Mouse (Mus musculus): ENCODE data around the gene Rnf214. TPM values are rescaled to one million over a fixed set of nuclear protein-coding genes. Genes with fewer than 3 reads are reported as not detected.

Rnf214 gene
- total and polyA plus RNA-seq, 2 experiments = 12.4 to 16.3 TPM

DNA sequence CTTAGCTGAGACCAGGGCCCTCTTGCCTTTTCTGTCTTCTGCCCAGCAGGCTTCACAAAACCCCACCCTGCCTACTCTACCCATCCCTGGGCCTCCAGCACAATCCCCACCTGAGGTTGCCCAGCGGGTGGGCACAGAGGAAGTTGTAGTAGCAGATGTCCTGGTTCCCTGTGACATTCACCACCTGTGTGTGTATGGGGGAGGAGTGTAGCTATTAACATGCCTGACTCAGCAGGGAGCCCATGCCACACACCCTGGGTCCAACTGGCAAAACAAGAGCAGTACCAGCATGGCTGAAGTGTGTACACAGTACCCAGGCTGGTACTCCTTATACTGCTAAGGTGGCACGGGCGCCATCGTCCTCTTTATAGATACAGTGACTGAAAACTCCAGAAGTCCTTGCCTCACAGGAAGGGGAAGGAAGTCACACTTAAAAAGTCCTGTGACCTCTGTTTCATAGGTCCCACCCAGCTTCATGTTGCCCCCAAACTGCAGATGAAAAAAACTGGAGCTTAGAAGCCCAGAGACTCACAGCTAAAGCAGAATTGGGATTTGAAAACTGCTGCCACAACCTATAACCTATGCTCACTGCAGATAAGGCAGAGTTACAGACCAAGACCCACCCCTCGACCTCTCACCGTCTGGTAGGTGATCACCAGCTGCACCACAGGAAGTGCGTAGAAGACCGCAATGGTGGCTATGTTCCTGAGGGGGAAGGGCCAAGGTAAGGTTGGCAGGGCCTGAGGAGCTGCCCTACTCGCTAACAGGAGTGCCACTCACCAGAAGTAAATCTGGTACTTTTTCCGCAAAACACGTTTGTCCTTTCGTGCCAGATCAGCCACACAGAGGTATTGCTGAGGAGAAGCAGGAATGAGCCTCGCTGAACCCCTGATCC is 38.0 kb upstream of the Rnf214 start:
- H3K27ac ChIP-seq (replicated peaks; ENCODE audit: insufficient read depth, low read depth, low read length) = no peak overlapping the region
- H3K79me2 ChIP-seq (ENCODE audit: control insufficient read depth, insufficient read depth, low read length) = no peaks in the 10 kb centered on the region
- no peaks in the 10 kb centered on the region for H3K27me3 ChIP-seq (ENCODE audit: control insufficient read depth, insufficient read depth, low read length)
- H3K4me1 ChIP-seq (ENCODE audit: control insufficient read depth, insufficient read depth, low read length) = no peaks in the 10 kb centered on the region
- TF ChIP-seq CTCF (IDR thresholded peaks at IDR 0.05; ENCODE audit: low read depth, low read length) (no peak), POLR2A (IDR thresholded peaks at IDR 0.05; ENCODE audit: extremely low read depth, insufficient read depth, low read length) (no peak)
- H3K36me3 ChIP-seq (ENCODE audit: control insufficient read depth, insufficient read depth, low read length) = peaks cover 47% of the 10 kb centered on the region
- DNase-seq (ENCODE audit: extremely low read depth, low read depth, low spot score) = no peak
- no peak overlapping the region for H3K9ac ChIP-seq (ENCODE audit: low read depth, low read length)
- no peak overlapping the region for H3K4me3 ChIP-seq (ENCODE audit: insufficient read depth, low read depth, low read length)
- 86% methylated on average over 13 of the region's 13 CpGs for WGBS

DNA sequence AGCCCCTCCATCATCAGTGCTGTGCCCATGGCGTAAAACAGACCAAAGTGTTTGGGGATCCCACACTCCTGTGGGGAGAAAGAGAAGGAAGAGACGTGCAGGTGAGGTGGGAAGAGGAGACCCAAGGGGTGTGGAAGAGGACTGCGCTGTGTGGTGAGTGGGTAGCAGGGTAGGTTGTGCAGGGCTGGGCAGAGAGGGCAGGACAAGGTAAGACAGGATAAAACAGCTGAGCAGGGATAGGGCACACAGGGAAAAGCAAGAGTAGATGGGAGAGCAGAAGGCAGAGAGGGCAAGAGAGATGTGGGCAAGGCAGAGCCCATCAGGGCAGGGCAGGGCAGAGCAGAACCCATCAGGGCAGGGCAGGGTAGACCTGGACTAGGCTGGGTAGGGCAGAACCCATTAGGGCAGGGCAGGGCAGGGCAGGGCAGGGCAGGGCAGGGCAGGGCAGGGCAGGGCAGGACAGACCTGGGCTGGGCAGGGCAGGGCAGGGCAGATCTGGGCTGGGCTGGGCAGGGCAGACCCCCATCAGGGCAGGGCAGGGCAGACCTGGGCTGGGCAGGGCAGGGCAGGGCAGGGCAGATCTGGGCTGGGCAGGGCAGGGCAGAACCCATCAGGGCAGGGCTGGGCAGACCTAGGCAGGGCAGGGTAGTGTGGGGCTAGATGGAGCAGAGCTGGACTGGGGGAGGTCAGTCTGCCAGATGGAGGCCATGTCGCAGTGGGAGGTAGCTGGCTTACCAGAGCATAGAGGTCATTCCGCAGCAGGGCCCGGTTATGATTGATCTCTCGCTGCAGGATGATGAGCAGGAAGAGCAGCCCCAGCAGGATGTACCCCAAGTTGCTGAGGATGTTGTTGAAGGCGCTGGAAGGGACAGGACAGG is 37.2 kb upstream of the Rnf214 start:
- DNase-seq (ENCODE audit: extremely low read depth, low read depth, low spot score) = no peak
- no peak overlapping the region for H3K4me3 ChIP-seq (ENCODE audit: insufficient read depth, low read depth, low read length)
- H3K4me1 ChIP-seq (ENCODE audit: control insufficient read depth, insufficient read depth, low read length) = no peaks in the 10 kb centered on the region
- H3K27me3 ChIP-seq (ENCODE audit: control insufficient read depth, insufficient read depth, low read length) = no peaks in the 10 kb centered on the region
- H3K27ac ChIP-seq (replicated peaks; ENCODE audit: insufficient read depth, low read depth, low read length) = no peak overlapping the region
- no peaks in the 10 kb centered on the region for H3K79me2 ChIP-seq (ENCODE audit: control insufficient read depth, insufficient read depth, low read length)
- TF ChIP-seq POLR2A (IDR thresholded peaks at IDR 0.05; ENCODE audit: extremely low read depth, insufficient read depth, low read length) (no peak), CTCF (IDR thresholded peaks at IDR 0.05; ENCODE audit: low read depth, low read length) (no peak)
- H3K36me3 ChIP-seq (ENCODE audit: control insufficient read depth, insufficient read depth, low read length) = peaks cover 39% of the 10 kb centered on the region
- 94% methylated on average over 8 of the region's 8 CpGs for WGBS
- H3K9ac ChIP-seq (ENCODE audit: low read depth, low read length) = no peak overlapping the region

DNA sequence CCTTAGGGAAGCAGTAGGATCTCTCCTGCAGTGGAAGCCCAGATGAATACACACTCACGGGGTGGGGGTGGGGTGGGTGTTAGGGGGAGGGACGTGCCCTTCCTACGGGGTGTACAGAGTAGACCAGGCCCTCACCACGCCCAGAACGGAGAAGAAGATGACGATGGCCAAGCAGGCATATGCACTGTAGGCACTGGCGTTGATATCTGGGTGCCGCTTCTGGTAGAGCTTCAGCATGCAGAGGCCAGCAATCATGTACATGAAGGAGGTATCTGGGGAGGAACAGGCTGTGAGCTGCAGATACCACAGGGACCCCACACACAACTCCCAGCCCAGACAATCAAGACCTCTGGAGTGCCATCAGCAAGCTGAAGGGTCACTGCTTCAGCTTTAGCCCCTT is 36.2 kb upstream of the Rnf214 start:
- no peak overlapping the region for H3K9ac ChIP-seq (ENCODE audit: low read depth, low read length)
- peaks cover 34% of the 10 kb centered on the region for H3K36me3 ChIP-seq (ENCODE audit: control insufficient read depth, insufficient read depth, low read length)
- H3K79me2 ChIP-seq (ENCODE audit: control insufficient read depth, insufficient read depth, low read length) = no peaks in the 10 kb centered on the region
- WGBS = 95% methylated on average over 8 of the region's 8 CpGs
- no peaks in the 10 kb centered on the region for H3K27me3 ChIP-seq (ENCODE audit: control insufficient read depth, insufficient read depth, low read length)
- no peak overlapping the region for H3K4me3 ChIP-seq (ENCODE audit: insufficient read depth, low read depth, low read length)
- no peak overlapping the region for H3K27ac ChIP-seq (replicated peaks; ENCODE audit: insufficient read depth, low read depth, low read length)
- 0 out of 2 replicates have a peak, but pooled peaks cover 4% of the 10 kb centered on the region for H3K4me1 ChIP-seq (ENCODE audit: control insufficient read depth, insufficient read depth, low read length)
- TF ChIP-seq CTCF (IDR thresholded peaks at IDR 0.05; ENCODE audit: low read depth, low read length) (no peak), POLR2A (IDR thresholded peaks at IDR 0.05; ENCODE audit: extremely low read depth, insufficient read depth, low read length) (no peak)
- no peak for DNase-seq (ENCODE audit: extremely low read depth, low read depth, low spot score)

DNA sequence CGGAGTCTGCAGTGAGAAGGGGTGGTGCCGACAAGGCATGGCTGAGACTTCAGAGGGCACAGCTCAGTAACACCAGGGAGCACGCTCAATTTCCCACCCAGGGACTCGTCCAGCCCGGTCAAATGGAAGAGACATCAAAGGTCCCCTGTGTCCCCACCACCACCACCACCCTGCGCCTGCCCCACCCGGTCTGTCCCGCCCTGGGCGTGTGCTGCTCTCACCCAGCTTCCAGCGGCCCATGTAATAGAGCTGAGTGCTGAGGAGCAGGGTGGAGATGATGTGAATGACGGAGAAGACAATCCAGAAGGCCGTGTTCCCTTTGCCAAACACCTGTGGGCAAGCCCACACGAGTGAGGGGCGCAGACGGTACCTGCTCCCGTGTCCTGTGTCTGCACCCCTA is 35.8 kb upstream of the Rnf214 start:
- no peak for TF ChIP-seq CTCF (IDR thresholded peaks at IDR 0.05; ENCODE audit: low read depth, low read length)
- TF ChIP-seq POLR2A (IDR thresholded peaks at IDR 0.05; ENCODE audit: extremely low read depth, insufficient read depth, low read length) = no peak
- H3K9ac ChIP-seq (ENCODE audit: low read depth, low read length) = no peak overlapping the region
- WGBS = 97% methylated on average over 16 of the region's 16 CpGs
- no peak for DNase-seq (ENCODE audit: extremely low read depth, low read depth, low spot score)
- H3K36me3 ChIP-seq (ENCODE audit: control insufficient read depth, insufficient read depth, low read length) = peaks cover 29% of the 10 kb centered on the region
- H3K4me3 ChIP-seq (ENCODE audit: insufficient read depth, low read depth, low read length) = no peak overlapping the region
- H3K4me1 ChIP-seq (ENCODE audit: control insufficient read depth, insufficient read depth, low read length) = peaks cover 6% of the 10 kb centered on the region; the same call in 1 of the 2 replicates
- H3K27ac ChIP-seq (replicated peaks; ENCODE audit: insufficient read depth, low read depth, low read length) = no peak overlapping the region
- H3K27me3 ChIP-seq (ENCODE audit: control insufficient read depth, insufficient read depth, low read length) = no peaks in the 10 kb centered on the region
- no peaks in the 10 kb centered on the region for H3K79me2 ChIP-seq (ENCODE audit: control insufficient read depth, insufficient read depth, low read length)

DNA sequence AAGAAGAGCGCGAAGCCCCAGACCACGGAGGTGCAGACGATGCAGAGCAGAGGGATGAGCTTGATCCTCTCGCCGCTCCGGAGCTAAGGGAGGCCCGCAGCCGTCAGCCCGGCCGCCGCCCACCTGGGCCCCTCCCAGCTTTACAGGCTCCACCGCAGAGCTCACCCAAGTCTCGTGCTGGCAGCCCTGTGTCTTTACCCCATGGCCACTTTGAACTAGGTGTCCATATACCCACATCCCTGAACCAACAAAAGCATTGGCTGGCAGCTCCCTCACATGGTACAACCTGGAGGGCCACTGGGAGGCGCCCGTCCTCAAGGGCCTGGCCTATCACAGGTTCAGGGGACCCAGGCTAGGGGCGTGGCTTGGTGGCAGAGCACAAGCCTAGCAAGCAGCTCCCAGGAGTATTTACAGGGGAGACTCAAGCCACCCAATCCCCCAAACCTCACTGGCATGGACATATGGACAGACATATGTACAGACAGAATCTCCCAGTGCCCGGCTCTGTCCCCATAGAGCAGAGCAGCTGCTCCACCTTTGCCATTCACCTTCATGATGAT is 34.7 kb upstream of the Rnf214 start:
- no peaks in the 10 kb centered on the region for H3K79me2 ChIP-seq (ENCODE audit: control insufficient read depth, insufficient read depth, low read length)
- peaks cover 24% of the 10 kb centered on the region for H3K36me3 ChIP-seq (ENCODE audit: control insufficient read depth, insufficient read depth, low read length)
- DNase-seq (ENCODE audit: extremely low read depth, low read depth, low spot score) = no peak
- H3K4me1 ChIP-seq (ENCODE audit: control insufficient read depth, insufficient read depth, low read length) = peaks cover 8% of the 10 kb centered on the region; the same call in 1 of the 2 replicates
- H3K9ac ChIP-seq (ENCODE audit: low read depth, low read length) = no peak overlapping the region
- no peak overlapping the region for H3K4me3 ChIP-seq (ENCODE audit: insufficient read depth, low read depth, low read length)
- no peak for TF ChIP-seq CTCF (IDR thresholded peaks at IDR 0.05; ENCODE audit: low read depth, low read length)
- no peak for TF ChIP-seq POLR2A (IDR thresholded peaks at IDR 0.05; ENCODE audit: extremely low read depth, insufficient read depth, low read length)
- 90% methylated on average over 18 of the region's 18 CpGs for WGBS
- no peaks in the 10 kb centered on the region for H3K27me3 ChIP-seq (ENCODE audit: control insufficient read depth, insufficient read depth, low read length)
- no peak overlapping the region for H3K27ac ChIP-seq (replicated peaks; ENCODE audit: insufficient read depth, low read depth, low read length)

Measured in liver, adult 2 months (tissue).